Mouse (Mus musculus): ENCODE results near the gene Scd2. TPM values are rescaled to one million over a fixed set of nuclear protein-coding genes. Genes with fewer than 3 reads are reported as not detected.
A peak's percentile ranks its signal among the peaks of the same experiment; 100 is the strongest.

Scd2 gene
- total and polyA plus RNA-seq, 3 experiments: 47.4 to 593 (median 392) TPM

DNA sequence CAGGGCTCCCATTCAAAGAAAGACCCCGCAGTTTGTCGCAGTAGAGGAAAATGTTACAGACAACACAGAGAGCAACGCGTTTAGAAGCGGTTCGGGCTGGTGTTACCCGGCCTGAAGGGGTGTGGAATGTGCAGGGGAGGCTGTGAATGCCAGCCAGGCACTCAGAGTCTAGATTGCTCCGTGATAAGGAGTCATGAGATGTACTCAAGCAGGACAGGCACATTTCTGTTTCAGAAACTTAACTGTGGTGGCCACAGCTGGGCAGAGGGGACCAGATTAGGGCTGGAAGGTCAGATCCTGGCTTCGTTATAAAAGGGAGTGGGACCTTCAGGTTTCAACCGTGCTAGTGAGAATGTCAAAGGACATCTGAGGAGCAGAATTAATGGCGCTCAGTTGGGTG lies 8.8 kb upstream of the Scd2 start (continued):
- peak; percentile 64 for TF ChIP-seq TCF12 (IDR thresholded peaks at IDR 0.05; ENCODE audit: low read depth, low read length)
- peak; percentile 79; the same call in 1 of the 2 replicates for TF ChIP-seq CHD1 (IDR thresholded peaks at IDR 0.05; ENCODE audit: low read depth, low read length)
- TF ChIP-seq MAZ (IDR thresholded peaks at IDR 0.05; ENCODE audit: low read depth, low read length): peak; percentile 2; the same call in 1 of the 2 replicates
- no peak for TF ChIP-seq CTCF (IDR thresholded peaks at IDR 0.05 in 2 of 3, conservative IDR thresholded peaks at IDR 0.05 in 1 of 3; ENCODE audit: control insufficient read depth in 1 of 3, insufficient read depth in 1 of 3, low read depth in 2 of 3, low read length in 3 of 3, poor library complexity in 1 of 3, severe bottlenecking in 1 of 3)
- no peak; the same call in 1 of the 2 replicates for TF ChIP-seq RCOR1 (IDR thresholded peaks at IDR 0.05; ENCODE audit: low read depth, low read length)
- no peak for TF ChIP-seq MAFK (IDR thresholded peaks at IDR 0.05; ENCODE audit: borderline replicate concordance, low read depth, low read length)
- TF ChIP-seq E2F4 (IDR thresholded peaks at IDR 0.05; ENCODE audit: borderline replicate concordance, low read depth, low read length): no peak; the same call in 1 of the 2 replicates
- peak; percentile 39; the same call in 1 of the 2 replicates for TF ChIP-seq USF1 (IDR thresholded peaks at IDR 0.05; ENCODE audit: low read depth, low read length)
- no peak for TF ChIP-seq ELF1 (IDR thresholded peaks at IDR 0.05; ENCODE audit: low read depth, low read length)
- peak; percentile 91; the same call in 1 of the 2 replicates for TF ChIP-seq POLR2AphosphoS2 (IDR thresholded peaks at IDR 0.05; ENCODE audit: low read length)
- TF ChIP-seq KAT2A (conservative IDR thresholded peaks at IDR 0.05; ENCODE audit: low read depth, low read length): no peak; the same call in 1 of the 2 replicates
- no peak for TF ChIP-seq ZNF384 (IDR thresholded peaks at IDR 0.05; ENCODE audit: low read depth, low read length)
- no peak; the same call in 1 of the 2 replicates for TF ChIP-seq HCFC1 (IDR thresholded peaks at IDR 0.05; ENCODE audit: low read depth, low read length)
- peak; percentile 78 for TF ChIP-seq NELFE (IDR thresholded peaks at IDR 0.05; ENCODE audit: low read depth, low read length)
- peak; percentile 42 for TF ChIP-seq MXI1 (IDR thresholded peaks at IDR 0.05; ENCODE audit: low read depth, low read length)

DNA sequence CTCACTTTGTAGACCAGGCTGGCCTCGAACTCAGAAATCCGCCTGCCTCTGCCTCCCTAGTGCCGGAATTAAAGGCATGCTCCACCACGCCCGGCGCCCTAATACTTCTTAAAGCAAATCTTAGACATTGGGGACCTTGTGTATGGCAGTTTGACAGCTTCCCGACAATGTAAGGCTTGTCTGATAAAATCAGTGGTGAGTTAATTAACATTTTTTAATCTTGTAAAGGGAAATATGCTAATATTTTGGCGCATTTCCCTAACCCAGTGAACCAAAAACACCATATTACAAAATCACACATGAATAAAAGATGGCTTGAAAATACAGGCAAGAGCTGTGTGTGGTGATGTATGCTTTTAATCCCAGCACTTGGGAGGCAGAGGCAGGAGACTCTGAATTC lies 7.9 kb upstream of the Scd2 start:
- Histone ChIP-seq H3K9ac (ENCODE audit: control insufficient read depth, low read depth, low read length, poor library complexity, severe bottlenecking) (peak overlapping the region; percentile 85; the same call in 1 of the 2 replicates), H3K4me3 (ENCODE audit: control insufficient read depth in 1 of 2, insufficient read depth in 1 of 2, low read depth in 2 of 2, low read length in 2 of 2) (no peak overlapping the region), H3K27me3 (ENCODE audit: control insufficient read depth in 1 of 2, insufficient read depth in 2 of 2, low read length in 2 of 2) (no peaks in the 10 kb centered on the region), H3K36me3 (ENCODE audit: control insufficient read depth in 1 of 2, insufficient read depth in 2 of 2, low read length in 2 of 2) (peaks cover 0 to 61% of the 10 kb centered on the region in 2 experiments; a peak in 2 of 4 replicates), H3K79me2 (ENCODE audit: control insufficient read depth, insufficient read depth, low read length, poor library complexity) (peaks cover 2% of the 10 kb centered on the region; the same call in 1 of the 2 replicates), H3K9me3 (replicated peaks; ENCODE audit: insufficient read depth, low read length) (no peaks in the 10 kb centered on the region), H3K4me1 (ENCODE audit: control insufficient read depth in 1 of 2, insufficient read depth in 2 of 2, low read length in 2 of 2) (peaks cover 44 to 72% of the 10 kb centered on the region in 2 experiments), H3K27ac (ENCODE audit: control insufficient read depth, low read depth, low read length) (peak overlapping the region; percentile 97)
- peak; percentile 68 for DNase-seq (ENCODE audit: low read depth, low spot score)
- TF ChIP-seq GATA1 (IDR thresholded peaks at IDR 0.05; ENCODE audit: low read depth, low read length) (peak; percentile 55), TCF12 (IDR thresholded peaks at IDR 0.05; ENCODE audit: low read depth, low read length) (0 out of 2 replicates have a peak, but pooled peaks have one; percentile 3), SIN3A (IDR thresholded peaks at IDR 0.05; ENCODE audit: low read length) (no peak; the same call in 1 of the 2 replicates), POLR2AphosphoS5 (IDR thresholded peaks at IDR 0.05; ENCODE audit: borderline replicate concordance, low read depth, low read length) (no peak), ETS1 (IDR thresholded peaks at IDR 0.05; ENCODE audit: low read depth, low read length) (peak; percentile 70), TBP (IDR thresholded peaks at IDR 0.05; ENCODE audit: low read depth, low read length) (0 out of 2 replicates have a peak, but pooled peaks have one; percentile 21)

Measured in MEL (cell line).